Mouse (Mus musculus): ENCODE measurements around the gene Ptpn22.
A peak's percentile ranks its signal among the peaks of the same experiment; 100 is the strongest.
"Not testable (repeated sequence)": the region's sequence is repeated elsewhere in the genome, so short reads cannot be mapped to it uniquely, and the experiment has no call there.

Gene Ptpn22

GRCm38 (mm10) chr3:103858881-103859801, at the start of gene Ptpn22:
TSS of gene Ptpn22 (plus strand) at chr3:103859795.
- DNase-seq (ENCODE audit: low spot score in 2 of 2): peak; percentile 66 to 69

GRCm38 (mm10) chr3:103809799-103810150, 49.8 kb upstream of the Ptpn22 start:
- DNase-seq (ENCODE audit: low spot score in 2 of 2): no peak

GRCm38 (mm10) chr3:103810967-103811366, 48.6 kb upstream of the Ptpn22 start:
- DNase-seq (ENCODE audit: low spot score in 2 of 2): no peak

- no peak for DNase-seq (ENCODE audit: low spot score in 2 of 2)
Measured at GRCm38 (mm10) chr3:103827548-103827947, 32.0 kb upstream of the Ptpn22 start.

- no peak for DNase-seq (ENCODE audit: low spot score in 2 of 2)
Measured at GRCm38 (mm10) chr3:103829036-103829435, 30.6 kb upstream of the Ptpn22 start.

- DNase-seq (ENCODE audit: low spot score in 2 of 2): peak in 1 of 2 experiments; percentile 18
Measured at GRCm38 (mm10) chr3:103830681-103831080, 28.9 kb upstream of the Ptpn22 start.

- DNase-seq (ENCODE audit: low spot score in 2 of 2): no peak
Measured at GRCm38 (mm10) chr3:103831146-103831545, 28.4 kb upstream of the Ptpn22 start.

GRCm38 (mm10) chr3:103832426-103832825, 27.2 kb upstream of the Ptpn22 start, which contains the start of gene Bcl2l15:
TSS of gene Bcl2l15 (plus strand) at chr3:103832601.
- DNase-seq (ENCODE audit: low spot score in 2 of 2): no peak

- DNase-seq (ENCODE audit: low spot score in 2 of 2): no peak
Measured at GRCm38 (mm10) chr3:103834001-103834400, 25.6 kb upstream of the Ptpn22 start.

GRCm38 (mm10) chr3:103835272-103835950, 24.2 kb upstream of the Ptpn22 start:
- DNase-seq (ENCODE audit: low spot score in 2 of 2): no peak

GRCm38 (mm10) chr3:103835951-103836310, 23.7 kb upstream of the Ptpn22 start:
- no peak for DNase-seq (ENCODE audit: low spot score in 2 of 2)

DNA sequence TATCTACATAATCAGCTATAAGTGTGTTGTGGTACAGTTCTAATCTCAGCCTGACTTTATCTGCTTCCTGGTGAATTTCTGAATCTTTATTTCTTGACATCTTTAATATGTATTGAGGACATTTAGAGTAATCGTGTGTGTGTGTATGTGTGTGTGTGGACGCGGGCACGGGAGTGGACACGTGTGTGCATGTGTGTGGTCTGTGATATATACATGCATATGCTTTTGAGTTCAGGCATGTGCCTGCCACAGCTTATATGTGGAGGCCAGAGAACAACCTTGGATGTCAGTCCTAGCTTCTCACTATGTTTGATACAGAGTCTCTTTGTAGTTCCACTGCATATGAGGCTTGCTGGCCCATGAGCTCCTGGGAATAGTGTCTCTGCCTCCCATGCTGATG, 23.1 kb upstream of the Ptpn22 start:
- DNase-seq (ENCODE audit: low spot score in 2 of 2): no peak

GRCm38 (mm10) chr3:103839711-103840110, 19.9 kb upstream of the Ptpn22 start:
- DNase-seq (ENCODE audit: low spot score in 2 of 2): no peak

DNA sequence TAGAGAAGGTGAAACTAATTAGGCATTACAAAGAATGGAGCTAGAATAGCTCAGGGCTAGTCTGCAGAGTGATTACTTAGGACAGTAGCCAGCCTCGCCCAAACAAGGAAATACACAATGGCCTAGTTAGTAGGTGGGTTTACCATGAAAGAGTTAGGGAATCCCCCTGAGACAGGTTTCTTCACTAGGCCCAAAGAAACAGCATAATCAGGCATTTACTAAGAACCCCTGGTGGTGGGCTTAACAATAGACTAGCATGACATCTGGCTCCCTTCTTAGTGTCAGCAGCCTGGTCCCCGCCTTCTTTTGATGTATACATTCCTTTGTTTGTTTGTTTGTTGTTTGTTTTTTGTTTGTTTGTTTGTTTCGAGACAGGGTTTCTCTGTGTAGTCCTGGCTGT, 19.4 kb upstream of the Ptpn22 start:
- not testable (repeated sequence) for DNase-seq (ENCODE audit: low spot score in 2 of 2)

DNA sequence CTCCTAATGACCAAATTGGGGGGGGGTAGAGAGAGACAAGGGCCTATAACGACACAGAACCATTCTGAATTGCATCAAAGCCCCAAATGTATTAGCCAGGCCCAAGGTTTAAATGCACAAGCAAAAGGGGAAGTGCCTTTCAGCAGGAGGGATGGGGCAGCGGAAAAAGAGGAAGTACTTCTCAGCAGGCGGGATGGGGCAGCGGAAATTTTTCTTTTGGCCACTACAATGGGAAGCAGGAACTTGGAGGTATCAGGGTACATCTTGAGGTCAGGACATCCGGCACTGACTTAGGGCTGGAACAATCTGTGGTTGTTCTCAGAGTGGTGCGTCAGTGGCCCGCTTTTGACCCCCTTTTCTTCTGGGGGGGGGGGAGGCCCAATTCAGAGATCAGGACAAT, 18.6 kb upstream of the Ptpn22 start:
- DNase-seq (ENCODE audit: low spot score in 2 of 2): peak in 1 of 2 experiments; percentile 36

DNA sequence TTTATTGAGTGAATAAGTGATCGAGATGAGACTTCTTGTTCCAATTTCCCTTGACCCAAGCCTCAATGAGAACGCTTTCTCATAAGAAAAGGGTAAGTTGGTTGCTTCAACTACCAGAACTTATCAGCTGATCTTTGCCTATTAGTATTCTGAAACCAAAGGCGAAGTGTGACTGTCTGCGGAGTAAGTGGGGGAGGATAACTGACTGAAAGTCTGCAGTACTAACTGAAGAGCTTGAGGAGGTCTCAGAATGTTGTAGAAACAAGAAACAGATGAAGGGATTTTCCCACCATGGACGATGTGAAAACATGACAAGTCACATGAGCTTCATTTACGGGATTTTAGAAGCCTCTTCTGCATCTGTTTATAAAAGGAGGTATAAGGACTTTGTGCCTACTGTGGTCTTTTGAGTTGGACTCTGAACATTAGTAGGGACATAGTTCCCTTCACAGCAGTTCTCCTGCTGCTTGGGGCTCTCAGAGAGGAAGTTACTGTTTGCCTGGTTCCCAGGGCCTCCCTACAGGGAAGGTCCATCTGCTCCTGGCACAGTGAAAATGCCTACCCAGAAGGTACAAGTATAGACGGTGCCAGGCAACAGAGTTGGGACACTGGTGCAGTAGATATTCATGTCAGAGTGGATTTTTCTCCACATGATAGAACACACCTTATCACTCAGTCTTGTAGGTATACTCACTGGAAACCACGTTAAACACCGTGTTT, 8.8 kb upstream of the Ptpn22 start:
- DNase-seq (ENCODE audit: low spot score in 2 of 2): no peak

DNA sequence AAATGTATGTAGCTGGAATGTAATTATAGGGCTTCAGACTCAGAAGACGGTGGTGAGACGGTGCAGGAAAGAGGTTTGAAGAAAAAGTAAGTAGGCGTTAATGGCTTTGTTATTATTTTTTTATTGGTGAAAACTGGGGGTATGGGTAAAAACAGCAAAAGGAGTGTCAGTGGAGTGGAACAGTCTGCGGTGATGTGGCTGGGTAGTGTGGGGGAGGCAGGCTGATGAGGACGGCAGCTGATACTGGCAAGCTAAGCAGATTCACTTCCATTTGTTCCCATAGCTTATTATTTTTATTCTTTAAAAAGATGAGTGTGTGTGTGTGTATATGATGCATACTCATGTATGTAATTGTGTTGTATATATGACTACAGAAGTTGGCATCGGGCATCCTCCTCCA, 8.1 kb upstream of the Ptpn22 start:
- DNase-seq (ENCODE audit: low spot score in 2 of 2): no peak

DNA sequence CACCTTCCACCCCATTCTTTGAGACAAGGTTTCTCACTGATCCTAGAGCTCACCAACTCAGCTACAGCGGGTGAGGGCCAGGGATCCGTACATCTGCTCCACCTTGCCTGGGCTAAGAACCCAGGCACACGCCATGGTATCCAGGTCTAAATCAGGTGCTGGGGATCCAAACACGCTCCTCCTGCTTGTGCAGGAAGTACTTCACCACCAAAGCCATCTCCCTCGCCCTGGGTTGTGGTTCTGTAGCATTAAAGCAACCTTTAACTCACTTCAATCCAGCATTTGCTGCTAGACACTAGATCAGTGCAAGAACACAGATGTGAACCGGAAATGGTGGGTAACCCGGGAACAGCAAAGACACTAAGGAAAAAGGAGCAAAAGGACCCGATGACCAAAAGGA, 7.7 kb upstream of the Ptpn22 start:
- DNase-seq (ENCODE audit: low spot score in 2 of 2): no peak

GRCm38 (mm10) chr3:103852565-103853299, 6.9 kb upstream of the Ptpn22 start:
- peak; percentile 71 to 81 for DNase-seq (ENCODE audit: low spot score in 2 of 2)

DNA sequence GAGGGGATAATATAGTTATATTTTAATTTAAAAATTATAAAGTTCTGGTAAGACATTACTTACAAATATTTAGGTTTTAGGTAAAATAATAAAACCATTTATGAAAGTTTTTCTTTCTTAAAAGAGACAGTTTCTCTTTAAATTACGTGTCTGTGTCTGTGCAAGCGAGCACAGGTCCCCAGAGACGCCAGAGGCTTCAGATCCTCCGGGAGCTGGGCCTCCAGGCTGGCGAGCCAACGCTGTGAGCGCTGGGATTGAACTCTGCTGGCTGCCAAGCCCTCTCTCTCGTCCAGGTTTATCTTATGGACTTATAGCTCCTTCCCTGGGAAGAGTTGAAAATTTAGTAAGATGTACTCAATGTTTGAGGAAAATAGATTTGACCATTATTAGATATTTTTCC, 5.8 kb upstream of the Ptpn22 start:
- DNase-seq (ENCODE audit: low spot score in 2 of 2): no peak

GRCm38 (mm10) chr3:103857036-103857805, 2.4 kb upstream of the Ptpn22 start:
- DNase-seq (ENCODE audit: low spot score in 2 of 2): peak; percentile 59 to 72
